ENCODE assay signal across 9 mouse cellular contexts in genomic region chr8:70695318-70696018, GRCm38 (mm10). TPM values are rescaled to one million over a fixed set of nuclear protein-coding genes. Genes with fewer than 3 reads are reported as not detected.
DNase-seq lines count a peak whose midpoint lies in the region; ATAC-seq lines count a peak whose summit lies in the region.
"Had no signal": no experiment of that assay in that cellular context is flagged by ENCODE, and none has a peak within 500 bp of the region (broad histone marks: within the 10 kb centered on the region; RNA-seq: fewer than 3 reads in every experiment).

No protein-coding gene starts in this region.

- peak overlapping the region; percentile 98; the same call in 1 of the 2 replicates for H3K27ac ChIP-seq in hindbrain, embryonic 10.5 days
- H3K27ac ChIP-seq in hindbrain, embryonic 16.5 days (ENCODE audit: low read depth, low read length): no peak overlapping the region
- H3K27ac ChIP-seq in heart, embryonic 12.5 days (ENCODE audit: poor library complexity, severe bottlenecking): peak overlapping the region; percentile 96

- H3K27me3 ChIP-seq in hindbrain, embryonic 10.5 days (ENCODE audit: insufficient read depth, poor library complexity, severe bottlenecking): peaks cover 34% of the 10 kb centered on the region
- no peaks in the 10 kb centered on the region for H3K27me3 ChIP-seq in hindbrain, embryonic 16.5 days (replicated peaks; ENCODE audit: control insufficient read depth, insufficient read depth, low read length)
- H3K27me3 ChIP-seq in heart, embryonic 12.5 days (replicated peaks): no peaks in the 10 kb centered on the region
- no peaks in the 10 kb centered on the region for H3K27me3 ChIP-seq in megakaryocyte, embryonic 14.5 days (replicated peaks)

- no peaks in the 10 kb centered on the region for H3K36me3 ChIP-seq in hindbrain, embryonic 10.5 days
- H3K36me3 ChIP-seq in hindbrain, embryonic 16.5 days (ENCODE audit: control insufficient read depth, insufficient read depth, low read length): no peaks in the 10 kb centered on the region
- no peaks in the 10 kb centered on the region for H3K36me3 ChIP-seq in heart, embryonic 12.5 days
- no peaks in the 10 kb centered on the region for H3K36me3 ChIP-seq in megakaryocyte, embryonic 14.5 days (replicated peaks; ENCODE audit: low read length)

- ATAC-seq in hindbrain, embryonic 16.5 days: no peak
- no peak for ATAC-seq in heart, embryonic 12.5 days (ENCODE audit: insufficient number of reproducible peaks, low FRiP score)

- peak; percentile 30 for DNase-seq in hindbrain, embryonic 10.5 days (ENCODE audit: low spot score)
- peak; percentile 57 for DNase-seq in cerebellum, adult 9-10 months
- peak; percentile 66 to 80 for DNase-seq in kidney, postnatal 36 days
- DNase-seq in urinary bladder, postnatal 14 days (ENCODE audit: low spot score): peak; percentile 82
- DNase-seq in right cerebral cortex, postnatal 4 days: no peak

- peak overlapping the region; percentile 5 for H3K4me3 ChIP-seq in hindbrain, embryonic 10.5 days
- H3K4me3 ChIP-seq in hindbrain, embryonic 16.5 days (ENCODE audit: low read length): no peak overlapping the region
- H3K4me3 ChIP-seq in heart, embryonic 12.5 days: no peak overlapping the region
- peak overlapping the region; percentile 88 for H3K4me3 ChIP-seq in megakaryocyte, embryonic 14.5 days (replicated peaks)
- H3K4me3 ChIP-seq: myocyte had no signal

- no peak overlapping the region for H3K9ac ChIP-seq in hindbrain, embryonic 16.5 days (ENCODE audit: low read depth, low read length)
- peak overlapping the region; percentile 56 for H3K9ac ChIP-seq in heart, embryonic 12.5 days

- 28% methylated on average over 32 of the region's 32 CpGs for WGBS in hindbrain, embryonic 10.5 days
- WGBS in hindbrain, embryonic 16.5 days: 32% methylated on average over 32 of the region's 32 CpGs
- 33% methylated on average over 32 of the region's 32 CpGs for WGBS in heart, embryonic 12.5 days

- H3K4me2 ChIP-seq in hindbrain, embryonic 16.5 days (ENCODE audit: low read length): no peak overlapping the region
- H3K4me2 ChIP-seq in heart, embryonic 12.5 days: peak overlapping the region; percentile 61

- H3K9me3 ChIP-seq in hindbrain, embryonic 10.5 days: no peaks in the 10 kb centered on the region
- no peaks in the 10 kb centered on the region for H3K9me3 ChIP-seq in hindbrain, embryonic 16.5 days (ENCODE audit: control insufficient read depth, low read length)
- no peaks in the 10 kb centered on the region for H3K9me3 ChIP-seq in heart, embryonic 12.5 days (replicated peaks)
- no peaks in the 10 kb centered on the region for H3K9me3 ChIP-seq in megakaryocyte, embryonic 14.5 days

- H3K4me1 ChIP-seq in hindbrain, embryonic 10.5 days (replicated peaks): peaks cover 70% of the 10 kb centered on the region
- peaks cover 29% of the 10 kb centered on the region for H3K4me1 ChIP-seq in hindbrain, embryonic 16.5 days (ENCODE audit: control insufficient read depth, insufficient read depth, low read depth, low read length)
- H3K4me1 ChIP-seq in heart, embryonic 12.5 days (replicated peaks): peaks cover 55% of the 10 kb centered on the region
- peaks cover 61% of the 10 kb centered on the region for H3K4me1 ChIP-seq in megakaryocyte, embryonic 14.5 days

RNA-seq across cellular contexts. Expression of gene Jund, which starts 3.3 kb away (rescaled TPM):
- 64.6 and 128 TPM in 2 replicates for polyA plus RNA-seq in hindbrain, embryonic 10.5 days (2016; fragmentation: Nextera tagmentation; extraction: Ambion mirVana)
- polyA plus RNA-seq in hindbrain, embryonic 16.5 days (2015; fragmentation: Nextera tagmentation; extraction: Ambion mirVana): 60.0 and 69.0 TPM in 2 replicates
- 183 and 206 TPM in 2 replicates for polyA plus RNA-seq in heart, embryonic 12.5 days (2016; fragmentation: Nextera tagmentation; extraction: Ambion mirVana)
- polyA plus RNA-seq in megakaryocyte, embryonic 14.5 days (2012; ENCODE audit: insufficient read depth, low replicate concordance): 972 and 2,520 TPM in 2 replicates

RNA-seq across cellular contexts. Expression of gene Iqcn, which starts 7.8 kb away (rescaled TPM):
- polyA plus RNA-seq in hindbrain, embryonic 10.5 days (2016; fragmentation: Nextera tagmentation; extraction: Ambion mirVana): 0.07 TPM in 1 of 2 replicates, not detected in the other
- 0.10 TPM in 1 of 2 replicates, not detected in the other for polyA plus RNA-seq in hindbrain, embryonic 16.5 days (2015; fragmentation: Nextera tagmentation; extraction: Ambion mirVana)
- 0.04 and 0.06 TPM in 2 replicates for polyA plus RNA-seq in heart, embryonic 12.5 days (2016; fragmentation: Nextera tagmentation; extraction: Ambion mirVana)
- polyA plus RNA-seq in megakaryocyte, embryonic 14.5 days (2012; ENCODE audit: insufficient read depth, low replicate concordance): not detected in 2 replicates

RNA-seq across cellular contexts. Expression of gene Lsm4, which starts 22.4 kb away (rescaled TPM):
- 344 and 354 TPM in 2 replicates for polyA plus RNA-seq in hindbrain, embryonic 10.5 days (2016; fragmentation: Nextera tagmentation; extraction: Ambion mirVana)
- polyA plus RNA-seq in hindbrain, embryonic 16.5 days (2015; fragmentation: Nextera tagmentation; extraction: Ambion mirVana): 168 and 169 TPM in 2 replicates
- polyA plus RNA-seq in heart, embryonic 12.5 days (2016; fragmentation: Nextera tagmentation; extraction: Ambion mirVana): 289 and 301 TPM in 2 replicates
- polyA plus RNA-seq in megakaryocyte, embryonic 14.5 days (2012; ENCODE audit: insufficient read depth, low replicate concordance): 103 and 569 TPM in 2 replicates

RNA-seq across cellular contexts. Expression of gene Gm3336, which starts 22.9 kb away (rescaled TPM):
- not detected in 2 replicates for polyA plus RNA-seq in hindbrain, embryonic 10.5 days (2016; fragmentation: Nextera tagmentation; extraction: Ambion mirVana)
- 0.19 TPM in 1 of 2 replicates, not detected in the other for polyA plus RNA-seq in hindbrain, embryonic 16.5 days (2015; fragmentation: Nextera tagmentation; extraction: Ambion mirVana)
- polyA plus RNA-seq in heart, embryonic 12.5 days (2016; fragmentation: Nextera tagmentation; extraction: Ambion mirVana): not detected in 2 replicates
- polyA plus RNA-seq in megakaryocyte, embryonic 14.5 days (2012; ENCODE audit: insufficient read depth, low replicate concordance): 0.26 TPM in 1 of 2 replicates, not detected in the other

RNA-seq across cellular contexts. Expression of gene Pde4c, which starts 28.1 kb away (rescaled TPM):
- polyA plus RNA-seq in hindbrain, embryonic 10.5 days (2016; fragmentation: Nextera tagmentation; extraction: Ambion mirVana): 0.63 and 0.69 TPM in 2 replicates
- 0.19 and 0.42 TPM in 2 replicates for polyA plus RNA-seq in hindbrain, embryonic 16.5 days (2015; fragmentation: Nextera tagmentation; extraction: Ambion mirVana)
- polyA plus RNA-seq in heart, embryonic 12.5 days (2016; fragmentation: Nextera tagmentation; extraction: Ambion mirVana): 0.05 and 0.09 TPM in 2 replicates
- polyA plus RNA-seq in megakaryocyte, embryonic 14.5 days (2012; ENCODE audit: insufficient read depth, low replicate concordance): 0.03 TPM in 1 of 2 replicates, not detected in the other

Comparison
In these comparisons a context has a peak if more than half of its experiments do, and no peak if none do; other contexts are left out.
1. H3K4me3 ChIP-seq: peak in hindbrain, embryonic 10.5 days (single experiment) and megakaryocyte, embryonic 14.5 days (single experiment); none in hindbrain, embryonic 16.5 days (single experiment) and heart, embryonic 12.5 days (single experiment).